Comparison of ENCODE assay signal across 12 mouse cellular contexts in the genomic region with DNA sequence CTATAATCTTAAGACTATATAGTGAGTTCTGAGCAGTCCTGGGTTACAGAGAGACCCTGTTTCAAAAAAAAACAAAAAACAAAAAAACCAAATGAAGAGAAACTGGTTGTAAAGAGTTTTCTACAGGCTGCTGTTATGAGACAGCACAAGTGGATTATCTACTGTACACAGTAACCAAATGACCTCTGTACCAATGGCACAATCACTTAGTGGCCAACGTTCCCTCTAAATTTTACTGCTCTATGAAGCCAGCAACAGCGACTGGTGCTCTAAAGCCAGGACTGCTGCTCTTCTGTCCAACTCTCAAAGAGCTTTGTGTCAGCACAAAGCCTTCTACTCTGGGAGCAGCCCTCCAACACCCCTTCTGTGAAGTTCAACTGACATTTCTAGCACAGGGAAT. TPM values are rescaled to one million over a fixed set of nuclear protein-coding genes. Genes with fewer than 3 reads are reported as not detected.
DNase-seq lines count a peak whose midpoint lies in the region; ATAC-seq and TF ChIP-seq lines count a peak whose summit lies in the region.
"Had no signal": no experiment of that assay in that cellular context is flagged by ENCODE, and none has a peak within 500 bp of the region (broad histone marks: within the 10 kb centered on the region; RNA-seq: fewer than 3 reads in every experiment).

No protein-coding gene starts in this region.

- no peak overlapping the region for H3K4me3 ChIP-seq in heart, embryonic 16.5 days (ENCODE audit: low read length)
- no peak overlapping the region for H3K4me3 ChIP-seq in midbrain, embryonic 14.5 days (replicated peaks; ENCODE audit: low read depth, low read length)
- no peak overlapping the region for H3K4me3 ChIP-seq in midbrain, embryonic 11.5 days (ENCODE audit: low read depth, low read length)
- H3K4me3 ChIP-seq in liver, embryonic 13.5 days (replicated peaks): no peak overlapping the region
- peak overlapping the region; percentile 52 for H3K4me3 ChIP-seq in olfactory bulb, adult 2 months (ENCODE audit: insufficient read depth, low read depth, low read length)
- H3K4me3 ChIP-seq: lung, embryonic 15.5 days; midbrain, embryonic 12.5 days had no signal

- H3K4me2 ChIP-seq in heart, embryonic 16.5 days (ENCODE audit: low read depth, low read length): peak overlapping the region; percentile 82
- peak overlapping the region; percentile 87; the same call in 1 of the 2 replicates for H3K4me2 ChIP-seq in midbrain, embryonic 14.5 days (ENCODE audit: low read length)
- no peak overlapping the region for H3K4me2 ChIP-seq in midbrain, embryonic 11.5 days
- H3K4me2 ChIP-seq in liver, embryonic 13.5 days: no peak overlapping the region; the same call in 1 of the 2 replicates
- H3K4me2 ChIP-seq: lung, embryonic 15.5 days had no signal

- peaks cover 68% of the 10 kb centered on the region for H3K4me1 ChIP-seq in heart, embryonic 16.5 days (ENCODE audit: control insufficient read depth, insufficient read depth, low read length)
- peaks cover 25% of the 10 kb centered on the region for H3K4me1 ChIP-seq in midbrain, embryonic 14.5 days (ENCODE audit: control insufficient read depth, insufficient read depth, low read length)
- H3K4me1 ChIP-seq in midbrain, embryonic 11.5 days (ENCODE audit: control insufficient read depth, insufficient read depth, low read length): peaks cover 8% of the 10 kb centered on the region
- H3K4me1 ChIP-seq in liver, embryonic 13.5 days (replicated peaks): peaks cover 75% of the 10 kb centered on the region
- peaks cover 21% of the 10 kb centered on the region for H3K4me1 ChIP-seq in olfactory bulb, adult 2 months (ENCODE audit: control insufficient read depth, insufficient read depth, low read length)

- peak overlapping the region; percentile 77 for H3K27ac ChIP-seq in heart, embryonic 16.5 days (ENCODE audit: low read length)
- H3K27ac ChIP-seq in midbrain, embryonic 14.5 days (replicated peaks; ENCODE audit: low read depth, low read length): no peak overlapping the region
- no peak overlapping the region for H3K27ac ChIP-seq in midbrain, embryonic 11.5 days (ENCODE audit: low read depth, low read length)
- peak overlapping the region; percentile 65 for H3K27ac ChIP-seq in liver, embryonic 13.5 days
- peak overlapping the region; percentile 27 for H3K27ac ChIP-seq in olfactory bulb, adult 2 months (ENCODE audit: insufficient read depth, low read depth, low read length)
- H3K27ac ChIP-seq: lung, embryonic 15.5 days; midbrain, embryonic 12.5 days had no signal

- no peaks in the 10 kb centered on the region for H3K9me3 ChIP-seq in heart, embryonic 16.5 days (replicated peaks; ENCODE audit: control insufficient read depth, low read length)
- no peaks in the 10 kb centered on the region for H3K9me3 ChIP-seq in midbrain, embryonic 14.5 days (ENCODE audit: control insufficient read depth, low read length)
- H3K9me3 ChIP-seq in midbrain, embryonic 11.5 days (ENCODE audit: control insufficient read depth, low read length): no peaks in the 10 kb centered on the region
- no peaks in the 10 kb centered on the region for H3K9me3 ChIP-seq in liver, embryonic 13.5 days (replicated peaks)
- H3K9me3 ChIP-seq: lung, embryonic 15.5 days; midbrain, embryonic 12.5 days had no signal

- DNase-seq in heart, adult 11 months: no peak
- no peak for DNase-seq in midbrain, embryonic 14.5 days
- no peak for DNase-seq in midbrain, embryonic 11.5 days (ENCODE audit: low spot score, missing footprints)
- no peak for DNase-seq in liver, embryonic 13.5 days
- DNase-seq in cerebellum, adult 9-10 months: no peak
- DNase-seq: adrenal gland, postnatal 14 days; kidney, postnatal 4 days; thymus, adult 18-20 months had no signal

- TF ChIP-seq CTCF in olfactory bulb, adult 2 months (IDR thresholded peaks at IDR 0.05; ENCODE audit: insufficient read depth, low read depth, low read length): no peak

- no peaks in the 10 kb centered on the region for H3K27me3 ChIP-seq in heart, embryonic 16.5 days (ENCODE audit: control insufficient read depth, insufficient read depth, low read length)
- no peaks in the 10 kb centered on the region for H3K27me3 ChIP-seq in midbrain, embryonic 14.5 days (ENCODE audit: control insufficient read depth, insufficient read depth, low read length)
- H3K27me3 ChIP-seq in midbrain, embryonic 11.5 days (ENCODE audit: control insufficient read depth, insufficient read depth, low read length): no peaks in the 10 kb centered on the region
- H3K27me3 ChIP-seq in liver, embryonic 13.5 days: no peaks in the 10 kb centered on the region
- H3K27me3 ChIP-seq: lung, embryonic 15.5 days; midbrain, embryonic 12.5 days had no signal

- H3K9ac ChIP-seq in heart, embryonic 16.5 days (ENCODE audit: low read length): peak overlapping the region; percentile 52; the same call in 1 of the 2 replicates
- H3K9ac ChIP-seq in midbrain, embryonic 14.5 days (replicated peaks; ENCODE audit: low read length): no peak overlapping the region
- H3K9ac ChIP-seq in midbrain, embryonic 11.5 days (ENCODE audit: low read length): no peak overlapping the region
- H3K9ac ChIP-seq in liver, embryonic 13.5 days: no peak overlapping the region
- H3K9ac ChIP-seq: lung, embryonic 15.5 days; midbrain, embryonic 12.5 days had no signal

- WGBS in heart, embryonic 16.5 days: 55% methylated on average over 2 of the region's 2 CpGs
- WGBS in midbrain, embryonic 14.5 days: 91% methylated on average over 2 of the region's 2 CpGs
- WGBS in midbrain, embryonic 11.5 days: 94% methylated on average over 2 of the region's 2 CpGs
- 42% methylated on average over 2 of the region's 2 CpGs for WGBS in liver, embryonic 13.5 days (ENCODE audit: insufficient replicate concordance)
- 26% methylated on average over 2 of the region's 2 CpGs for WGBS in olfactory bulb, adult 2 months

- H3K36me3 ChIP-seq in heart, embryonic 16.5 days (ENCODE audit: control insufficient read depth, insufficient read depth): no peaks in the 10 kb centered on the region
- H3K36me3 ChIP-seq in midbrain, embryonic 14.5 days (ENCODE audit: control insufficient read depth, insufficient read depth, low read length): peaks cover 3% of the 10 kb centered on the region; the same call in 1 of the 2 replicates
- no peaks in the 10 kb centered on the region for H3K36me3 ChIP-seq in midbrain, embryonic 11.5 days (ENCODE audit: control insufficient read depth, insufficient read depth, low read length)
- H3K36me3 ChIP-seq in liver, embryonic 13.5 days: peaks cover 12% of the 10 kb centered on the region

- ATAC-seq in heart, embryonic 16.5 days (replicated peaks; ENCODE audit: extremely low read depth, insufficient read depth, low FRiP score): no peak
- ATAC-seq in midbrain, embryonic 14.5 days (ENCODE audit: low FRiP score, low TSS enrichment): no peak
- ATAC-seq in midbrain, embryonic 11.5 days (ENCODE audit: low FRiP score): no peak
- ATAC-seq in liver, embryonic 13.5 days (ENCODE audit: low read depth): no peak

- no peak for TF ChIP-seq POLR2A in olfactory bulb, adult 2 months (IDR thresholded peaks at IDR 0.05; ENCODE audit: insufficient read depth, low read depth, low read length)

RNA-seq across cellular contexts. Expression of a gene that starts 11.3 kb away (rescaled TPM):
- 103 and 118 TPM in 2 replicates for polyA plus RNA-seq in heart, embryonic 16.5 days (2015; fragmentation: Nextera tagmentation; extraction: Ambion mirVana)
- 113 and 135 TPM in 2 replicates for polyA plus RNA-seq in midbrain, embryonic 14.5 days (2014; fragmentation: Nextera tagmentation; extraction: Ambion mirVana)
- polyA plus RNA-seq in midbrain, embryonic 11.5 days (2014; fragmentation: Nextera tagmentation; extraction: Ambion mirVana): 74.3 and 77.7 TPM in 2 replicates
- 56.7 and 63.5 TPM in 2 replicates for polyA plus RNA-seq in liver, embryonic 13.5 days (2015; fragmentation: Nextera tagmentation; extraction: Ambion mirVana)
- 264 TPM in 1 of 2 replicates, not detected in the other for polyA plus RNA-seq in olfactory bulb, adult 2 months (2012; ENCODE audit: insufficient read depth, insufficient read length, low replicate concordance, missing spikeins)

Comparison
In these comparisons a context has a peak if more than half of its experiments do, and no peak if none do; other contexts are left out.
1. H3K4me2 ChIP-seq: peak in heart, embryonic 16.5 days (single experiment) and midbrain, embryonic 14.5 days (single experiment); none in midbrain, embryonic 11.5 days (single experiment) and liver, embryonic 13.5 days (single experiment).
2. H3K27ac ChIP-seq: peak in heart, embryonic 16.5 days (single experiment), liver, embryonic 13.5 days (single experiment) and olfactory bulb, adult 2 months (single experiment); none in midbrain, embryonic 14.5 days (single experiment) and midbrain, embryonic 11.5 days (single experiment).